Mouse (Mus musculus) heart, postnatal 36 days (tissue): ENCODE measurements around the gene Gm21083. TPM values are rescaled to one million over a fixed set of nuclear protein-coding genes. Genes with fewer than 3 reads are reported as not detected.
"Not testable (repeated sequence)": the region's sequence is repeated elsewhere in the genome, so short reads cannot be mapped to it uniquely, and the experiment has no call there.

Source experiments
- DNase-seq, 2 experiments: peaks; one replicate each; pipeline ENCODE4 v3.0.0; 2021 to 2022
- intact Hi-C: fragments of 180-260 bp; cut with DNase I; formaldehyde crosslinking; loops from one replicate; pipeline ENCODE4 v1.15.1; 2025
- total RNA-seq, 2 experiments: library from RNA; stranded (reverse); gene quantifications; 2 replicates each; pipeline ENCODE4 v1.2.3; 2021

The Gm21083 gene
- not detected for total RNA-seq

- intact Hi-C loops, DNase-seq: not testable (repeated sequence)
Measured at GRCm38 (mm10) chr5:15577033-15577432, at the start of gene Gm21083. Gene Gm21083 (plus strand): TSS chr5:15577333.

DNA sequence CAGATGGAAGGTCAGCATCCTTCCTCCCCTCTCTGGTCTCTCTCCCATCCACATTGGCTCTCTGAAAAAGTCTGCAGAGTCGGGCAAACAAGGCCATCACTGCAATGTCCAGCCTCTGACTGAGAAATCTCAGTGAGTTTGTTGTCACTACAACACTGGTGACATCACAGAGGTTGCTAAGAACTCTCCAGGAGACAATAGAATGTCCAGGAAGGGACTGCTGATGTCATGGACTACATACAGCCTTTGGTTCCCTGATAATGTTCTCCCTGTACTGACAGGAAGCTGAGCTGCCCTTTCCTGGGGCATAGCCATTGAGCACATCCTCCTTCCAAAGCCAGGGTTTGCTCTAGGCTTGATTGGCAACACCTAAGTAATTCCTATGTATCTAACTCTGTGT is 48.0 kb upstream of the Gm21083 start, which contains the start of gene Gm21190:
TSS of gene Gm21190 (minus strand) at position 101 of the 400 bp plus-strand sequence.
- intact Hi-C loops, DNase-seq: not testable (repeated sequence)

DNA sequence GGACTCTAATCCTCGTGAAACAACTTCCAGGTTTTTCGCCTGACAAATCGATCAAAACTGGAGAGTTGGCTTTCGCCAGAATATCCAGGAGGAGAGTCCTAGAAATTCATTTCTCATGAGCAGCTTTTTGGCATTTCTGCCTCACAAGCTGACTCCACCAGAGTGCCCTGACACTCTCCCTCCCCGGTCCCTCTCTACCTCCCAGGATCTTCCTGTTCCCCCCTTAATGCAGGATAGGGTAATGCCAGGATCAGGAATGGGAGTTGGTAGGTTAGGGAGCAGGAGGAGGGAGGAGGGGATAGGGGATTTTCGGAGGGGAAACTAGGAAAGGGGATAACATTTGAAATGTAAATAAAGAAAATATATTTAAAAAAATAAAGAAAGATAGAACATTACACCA is 28.5 kb upstream of the Gm21083 start:
- intact Hi-C loops, DNase-seq: not testable (repeated sequence)

DNA sequence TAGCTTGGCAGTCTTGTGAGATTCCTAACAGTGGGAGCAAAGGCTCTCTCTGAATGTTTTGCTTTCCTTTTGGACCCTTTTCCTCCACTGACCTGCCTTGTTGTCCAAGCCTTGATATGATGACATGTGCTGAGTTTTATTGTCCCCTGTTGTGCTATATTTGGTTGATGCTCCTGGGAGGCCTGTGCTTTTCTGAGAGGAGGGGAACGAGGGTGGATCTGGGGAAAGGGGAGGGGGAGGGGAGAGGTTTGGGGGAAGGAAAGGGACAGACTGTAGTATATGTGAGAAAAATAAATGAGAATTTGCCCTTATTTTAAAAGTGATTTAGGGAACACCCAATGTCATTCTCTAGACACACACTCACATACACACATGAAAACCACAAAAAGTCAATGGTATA is 28.0 kb upstream of the Gm21083 start:
- intact Hi-C loops, DNase-seq: not testable (repeated sequence)

GRCm38 (mm10) chr5:15549606-15550005 is 27.5 kb upstream of the Gm21083 start:
- intact Hi-C loops, result not testable (repeated sequence)

GRCm38 (mm10) chr5:15558654-15559053 is 18.5 kb upstream of the Gm21083 start:
- DNase-seq, intact Hi-C loops: not testable (repeated sequence)

More at GRCm38 (mm10) chr5:15549606-15550005, 27.5 kb upstream of the Gm21083 start:
- not testable (repeated sequence) for DNase-seq

DNA sequence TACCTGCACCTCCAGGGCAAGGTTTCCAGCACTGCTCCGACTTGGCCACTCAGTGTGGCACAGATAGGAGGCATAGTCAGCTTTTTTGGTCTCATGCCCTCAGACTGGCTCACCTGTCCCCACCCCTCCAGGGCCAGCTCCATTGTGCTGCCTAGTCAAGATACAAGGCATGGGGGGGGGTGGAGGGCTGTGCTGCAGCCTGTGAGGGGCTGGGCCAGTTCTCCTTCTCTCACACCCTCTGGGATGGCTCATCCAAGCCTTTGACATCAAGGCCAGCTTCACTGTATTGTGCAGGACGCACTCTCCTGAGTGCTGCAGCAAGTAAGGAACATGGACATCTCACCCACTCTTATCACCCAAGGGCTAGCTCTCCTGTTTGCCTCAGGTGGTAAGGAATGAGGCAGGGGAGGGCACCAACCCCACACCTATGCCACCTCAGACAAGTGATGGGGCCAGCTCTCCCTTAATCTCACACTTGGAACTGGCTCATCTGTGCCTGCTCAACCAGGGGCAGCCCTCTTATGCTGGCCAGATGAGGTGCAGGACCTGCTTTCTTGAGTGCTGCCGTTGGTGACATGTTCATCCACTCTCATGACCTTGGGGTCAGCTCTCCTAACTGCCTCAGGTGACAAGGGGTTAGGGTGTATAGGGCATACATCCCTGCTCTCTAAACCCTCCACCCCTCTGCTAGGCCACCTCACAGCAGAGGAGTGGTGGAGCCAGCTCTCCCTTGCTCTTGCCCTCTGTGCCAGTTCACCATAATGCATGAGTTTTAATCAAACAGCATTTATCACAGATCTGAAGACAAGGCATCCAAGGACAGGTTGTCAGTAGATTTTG is 15.5 kb upstream of the Gm21083 start:
- intact Hi-C loops, DNase-seq: not testable (repeated sequence)

GRCm38 (mm10) chr5:15573735-15574134 is 3.4 kb upstream of the Gm21083 start:
- intact Hi-C loops, result not testable (repeated sequence)

DNA sequence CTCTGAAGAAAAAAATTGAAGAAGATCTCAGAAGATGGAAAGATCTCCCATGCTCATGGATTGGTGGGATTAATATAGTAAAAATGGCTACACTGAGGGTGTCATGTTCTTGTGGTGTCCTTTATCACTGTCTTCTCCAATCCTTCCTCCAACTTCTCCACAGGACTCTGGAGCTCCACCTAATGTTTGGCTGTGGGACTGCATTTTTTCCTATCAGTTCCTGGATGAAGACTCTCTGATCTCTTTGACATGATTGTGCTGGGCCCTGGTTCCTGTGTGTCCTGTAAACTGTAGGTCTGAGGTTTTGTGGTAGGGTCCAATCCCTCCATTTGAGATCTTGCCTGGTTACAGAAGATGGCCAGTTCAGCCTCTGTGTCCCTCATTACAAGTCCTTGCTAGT is 9.2 kb downstream of the Gm21083 start:
- DNase-seq, result peak; percentile 15 to 21
- intact Hi-C loops, result not testable (repeated sequence)

More at GRCm38 (mm10) chr5:15573735-15574134, 3.4 kb upstream of the Gm21083 start:
- not testable (repeated sequence) for DNase-seq

DNA sequence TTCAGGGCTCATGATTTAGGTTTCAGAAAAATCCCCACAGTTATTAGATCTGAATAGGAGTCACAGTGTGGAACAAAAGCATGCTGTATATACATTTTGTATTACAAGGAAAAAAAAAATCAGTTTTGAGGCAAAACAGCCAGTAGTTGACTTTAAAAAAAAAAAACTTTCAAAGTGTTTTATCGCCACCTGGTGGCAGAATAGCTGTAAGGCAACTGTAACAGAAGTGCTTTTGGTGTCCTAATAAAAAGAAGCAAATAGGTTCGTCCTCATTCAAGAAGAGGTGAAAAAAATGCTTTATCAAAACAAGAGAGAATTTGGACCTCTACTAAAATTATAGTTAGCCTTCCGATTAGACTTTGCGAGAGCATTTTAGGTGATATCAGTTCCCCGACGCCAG is 11.2 kb downstream of the Gm21083 start:
- intact Hi-C loops, DNase-seq: not testable (repeated sequence)

DNA sequence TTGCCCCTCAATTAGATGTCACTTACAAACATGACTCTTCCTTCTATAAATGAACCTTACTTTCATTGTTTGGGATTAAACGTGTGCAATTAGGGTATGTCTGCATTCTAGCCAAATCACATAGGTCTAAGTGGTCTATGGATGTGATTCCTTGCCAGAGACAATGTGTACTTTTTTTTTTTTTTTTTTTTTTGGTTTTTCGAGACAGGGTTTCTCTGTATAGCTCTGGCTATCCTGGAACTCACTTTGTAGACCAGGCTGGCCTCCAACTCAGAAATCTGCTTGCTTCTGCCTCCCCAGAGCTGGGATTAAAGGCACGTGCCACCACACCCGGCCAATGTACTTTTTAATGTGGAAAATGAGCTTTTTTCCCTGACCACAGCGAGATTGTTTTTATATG is 13.5 kb downstream of the Gm21083 start:
- DNase-seq, intact Hi-C loops: not testable (repeated sequence)

- intact Hi-C loops, DNase-seq: not testable (repeated sequence)
Measured at GRCm38 (mm10) chr5:15591577-15591976, 14.4 kb downstream of the Gm21083 start.

- intact Hi-C loops, DNase-seq: not testable (repeated sequence)
Measured at GRCm38 (mm10) chr5:15598831-15599230, 21.7 kb downstream of the Gm21083 start.

- DNase-seq, intact Hi-C loops: not testable (repeated sequence)
Measured at GRCm38 (mm10) chr5:15600342-15600741, 23.2 kb downstream of the Gm21083 start.

- intact Hi-C loops, DNase-seq: not testable (repeated sequence)
Measured at GRCm38 (mm10) chr5:15601481-15601880, 24.3 kb downstream of the Gm21083 start.

GRCm38 (mm10) chr5:15601960-15602359 is 24.8 kb downstream of the Gm21083 start:
- DNase-seq, intact Hi-C loops: not testable (repeated sequence)

DNA sequence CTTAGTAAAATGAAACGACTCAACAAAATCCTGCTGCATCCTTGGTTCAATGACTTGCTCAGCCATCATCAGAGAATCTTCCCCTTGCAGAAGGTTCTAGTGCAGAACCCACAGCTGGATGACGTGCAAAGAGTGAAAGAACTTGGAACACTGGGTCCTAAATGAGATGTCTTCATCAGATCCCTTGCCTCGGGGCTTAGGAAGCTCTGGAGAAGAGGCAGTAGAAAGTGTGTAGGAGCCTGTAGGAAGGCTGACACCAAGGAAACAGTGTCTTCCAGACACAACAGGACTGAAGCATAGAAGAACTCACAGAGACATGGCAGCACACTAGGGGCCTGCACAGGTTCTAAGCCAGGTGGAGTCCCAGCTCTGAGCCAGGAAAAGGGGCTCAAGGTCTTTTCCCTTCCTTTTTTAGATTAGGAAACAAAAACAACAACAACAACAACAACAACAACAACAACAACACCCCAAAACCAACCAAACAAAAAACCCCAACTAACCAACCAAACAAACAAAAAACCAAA is 25.4 kb downstream of the Gm21083 start:
- DNase-seq, intact Hi-C loops: not testable (repeated sequence)

DNA sequence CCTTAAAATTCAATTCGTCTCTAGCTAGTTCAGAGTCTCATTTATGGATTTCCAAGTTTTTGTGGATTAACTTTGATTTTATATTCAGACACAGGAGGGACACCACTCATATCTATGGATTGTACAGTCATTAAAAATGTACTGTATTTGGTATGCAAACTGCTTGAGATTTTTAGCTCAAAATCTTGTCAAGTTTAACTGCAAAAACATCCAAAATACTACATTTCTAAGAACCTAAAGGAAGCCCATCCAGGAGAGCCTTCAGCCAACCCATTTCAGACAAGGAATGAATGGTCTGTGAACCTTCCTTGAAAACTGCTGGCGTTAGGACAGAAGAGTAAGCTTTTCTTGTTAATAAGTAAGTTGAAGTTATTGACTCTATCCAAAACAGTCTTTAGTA is 25.9 kb downstream of the Gm21083 start:
- intact Hi-C loops, DNase-seq: not testable (repeated sequence)

DNA sequence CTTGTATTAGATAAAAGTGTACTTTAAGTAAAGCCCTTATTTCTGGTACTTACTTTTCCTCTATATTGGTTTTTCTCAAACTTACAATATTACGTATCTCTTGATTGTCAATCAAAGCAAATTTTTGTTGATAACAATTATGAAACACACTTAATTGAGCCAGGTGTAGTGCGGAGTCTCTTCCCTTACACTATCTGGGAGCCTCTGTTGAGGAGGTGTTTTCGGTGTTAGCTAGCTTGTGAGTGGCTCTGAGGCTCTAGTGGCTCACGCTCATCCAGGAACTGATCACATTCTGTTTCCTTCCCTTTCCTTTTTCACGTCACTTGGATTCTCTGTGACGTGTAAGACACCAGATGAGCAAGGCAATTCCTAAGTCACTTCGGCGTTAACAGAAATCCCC is 26.5 kb downstream of the Gm21083 start:
- intact Hi-C loops, DNase-seq: not testable (repeated sequence)

DNA sequence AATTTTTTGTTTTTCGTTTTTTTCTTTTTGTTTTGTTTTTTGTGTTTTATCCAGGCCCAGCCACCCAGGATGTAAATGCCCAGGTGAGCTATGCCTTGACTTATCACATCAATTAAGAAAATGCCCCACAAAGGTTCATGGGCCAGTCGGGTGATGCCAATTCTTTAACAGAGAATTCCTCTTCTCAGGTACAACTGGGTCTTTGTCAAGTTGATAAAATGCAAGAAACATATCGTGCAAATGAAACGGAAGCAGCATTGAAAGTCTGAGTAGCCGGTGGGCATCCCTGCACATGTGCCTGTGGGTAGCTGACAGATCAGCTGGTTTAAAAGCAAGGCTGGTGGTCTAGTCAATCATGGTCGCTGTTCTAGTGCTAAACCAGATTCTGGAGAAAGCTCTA is 29.5 kb downstream of the Gm21083 start:
- intact Hi-C loops, result not testable (repeated sequence)
- peak in 1 of 2 experiments; percentile 7 for DNase-seq

- intact Hi-C loops, DNase-seq: not testable (repeated sequence)
Measured at GRCm38 (mm10) chr5:15610695-15611094, 33.6 kb downstream of the Gm21083 start.
